Mouse (Mus musculus) bone marrow macrophage, adult 2 months (primary cell): ENCODE measurements around the gene Ankrd39.

Source experiments
- CTCF ChIP-seq: IDR thresholded peaks from 2 replicates; pipeline ENCODE4 v1.5.1; 2012; ENCODE audit warnings: low read depth, mild to moderate bottlenecking, low read length, moderate library complexity
- POLR2A ChIP-seq: IDR thresholded peaks from 2 replicates; pipeline ENCODE4 v1.6.1; 2012; ENCODE audit warnings: mild to moderate bottlenecking, low read depth, low read length, borderline replicate concordance

- TF ChIP-seq CTCF (no peak), POLR2A (no peak)
These were observed 43.4 kb upstream of the Ankrd39 start for GRCm38 (mm10) chr1:36590664-36591063.
